Mouse (Mus musculus) embryonic fibroblast, embryonic 13.5 days (primary cell): Measurements from ENCODE around the gene Olfr170. TPM values are rescaled to one million over a fixed set of nuclear protein-coding genes. Genes with fewer than 3 reads are reported as not detected.
"Not testable (repeated sequence)": the region's sequence is repeated elsewhere in the genome, so short reads cannot be mapped to it uniquely, and the experiment has no call there.

Experiments used
- H3K27ac ChIP-seq: 2 replicates; pipeline ENCODE4 v1.5.1; 2012; ENCODE audit warnings: low read length, control low read depth, inconsistent platforms; ENCODE audit not compliant: insufficient read depth
- H3K4me1 ChIP-seq: 2 replicates; pipeline ENCODE4 v1.6.1; 2011; ENCODE audit warnings: low read length; ENCODE audit not compliant: control insufficient read depth, insufficient read depth
- H3K4me3 ChIP-seq: 2 replicates; pipeline ENCODE4 v1.5.1; 2011; ENCODE audit warnings: mild to moderate bottlenecking, control low read depth, low read length; ENCODE audit not compliant: insufficient read depth
- CTCF ChIP-seq: IDR thresholded peaks from 2 replicates; pipeline ENCODE4 v1.5.1; 2011; ENCODE audit warnings: mild to moderate bottlenecking, control low read depth, low read length, moderate library complexity, borderline replicate concordance; ENCODE audit not compliant: insufficient read depth
- POLR2A ChIP-seq: IDR thresholded peaks from 2 replicates; pipeline ENCODE4 v1.6.1; 2011; ENCODE audit warnings: low read depth, mild to moderate bottlenecking, control low read depth, low read length, moderate library complexity
- polyA plus RNA-seq: library from polyadenylated mRNA; stranded (reverse); fragments of >200 nt; gene quantifications from 2 replicates; pipeline ENCODE4 v1.2.4, GENCODE M21; 2011; ENCODE audit warnings: low read depth; ENCODE audit not compliant: missing spikeins, insufficient read length

Olfr170 gene
- not detected in 2 replicates for polyA plus RNA-seq

DNA sequence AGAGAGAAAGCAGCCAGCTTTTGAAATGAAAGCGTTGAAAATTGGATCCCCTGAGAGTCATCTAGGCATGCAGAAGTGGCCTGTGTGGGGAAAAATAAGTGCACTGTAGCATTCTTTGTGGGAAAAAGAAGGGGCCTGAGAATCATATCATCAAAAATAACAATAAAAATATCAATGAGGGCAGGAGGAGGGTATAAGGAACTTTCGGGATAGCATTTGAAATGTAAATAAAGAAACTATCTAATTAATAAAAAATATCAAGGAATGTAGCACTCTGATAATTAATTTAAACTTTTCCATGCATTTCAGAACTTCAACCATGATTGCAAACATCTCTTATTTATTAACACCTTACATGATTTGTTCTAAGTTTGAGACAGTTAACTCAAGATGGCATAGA is at the start of gene Olfr170:
Olfr170 (minus strand) TSS at position 101 of the 400 bp plus-strand sequence.
- not testable (repeated sequence) for H3K27ac ChIP-seq, H3K4me1 ChIP-seq, H3K4me3 ChIP-seq

DNA sequence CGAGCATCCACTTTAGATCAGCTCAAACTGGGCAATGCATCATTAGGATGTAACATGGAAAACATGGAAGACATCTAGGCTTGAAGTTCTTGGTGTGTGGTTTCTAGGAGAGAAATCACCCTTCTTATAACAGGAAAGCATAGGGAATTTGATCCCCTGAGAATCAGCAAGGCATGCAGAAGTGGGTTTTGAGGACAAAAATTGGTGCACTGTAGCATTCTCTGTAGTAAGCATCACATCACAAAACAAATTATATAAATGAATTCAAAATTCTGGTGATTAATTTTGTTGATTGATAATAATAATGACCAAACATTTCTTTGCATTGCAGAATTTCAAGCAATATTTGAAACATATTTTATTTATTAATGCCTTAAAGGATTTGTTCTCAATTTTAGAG is 18.1 kb upstream of the Olfr170 start, which contains the start of gene Olfr171:
Olfr171 (minus strand) TSS at position 101 of the 400 bp plus-strand sequence.
- no peak for TF ChIP-seq CTCF
- TF ChIP-seq POLR2A, result no peak
- Histone ChIP-seq H3K4me1 (no peaks in the 10 kb centered on the region), H3K4me3 (no peak within 1 kb of the TSS), H3K27ac (no peak within 1 kb of the TSS)

DNA sequence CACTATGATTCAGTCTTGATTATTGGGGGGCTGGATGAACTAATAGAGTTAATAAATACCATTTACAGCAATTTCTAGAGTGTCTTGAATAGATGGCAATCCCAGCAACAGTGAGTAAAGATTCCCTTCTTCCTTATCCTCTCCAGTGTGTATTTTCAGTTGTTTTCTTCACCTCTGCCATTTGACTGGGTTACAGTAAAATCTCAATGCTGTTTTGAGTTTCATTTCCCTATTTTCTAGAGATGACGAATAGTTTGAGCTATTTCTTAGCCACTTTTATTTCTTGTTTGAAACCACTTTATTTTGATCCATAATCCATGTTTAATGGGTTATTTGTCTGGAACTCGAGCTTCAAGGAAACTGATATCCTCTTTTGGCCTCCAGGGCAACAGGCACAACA is 8.5 kb downstream of the Olfr170 start:
- no peak for TF ChIP-seq POLR2A
- no peak for TF ChIP-seq CTCF

DNA sequence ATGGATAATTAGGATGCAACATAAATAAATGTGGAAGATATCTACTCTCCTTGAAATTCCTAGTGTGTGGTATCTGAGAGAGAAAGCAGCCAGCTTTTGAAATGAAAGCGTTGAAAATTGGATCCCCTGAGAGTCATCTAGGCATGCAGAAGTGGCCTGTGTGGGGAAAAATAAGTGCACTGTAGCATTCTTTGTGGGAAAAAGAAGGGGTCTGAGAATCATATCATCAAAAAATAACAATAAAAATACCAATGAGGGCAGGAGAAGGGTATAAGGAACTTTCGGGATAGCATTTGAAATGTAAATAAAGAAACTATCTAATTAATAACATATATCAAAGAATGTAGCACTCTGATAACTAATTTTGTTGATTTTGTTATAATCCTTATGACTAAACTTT is 40.0 kb downstream of the Olfr170 start, which contains the start of gene Olfr169:
Olfr169 (minus strand) TSS at position 101 of the 400 bp plus-strand sequence.
- not testable (repeated sequence) for H3K4me3 ChIP-seq, H3K27ac ChIP-seq, H3K4me1 ChIP-seq

More for the DNA sequence above, 8.5 kb downstream of the Olfr170 start:
- H3K4me1 ChIP-seq, result no peaks in the 10 kb centered on the region
- no peak overlapping the region for H3K27ac ChIP-seq
- no peak overlapping the region for H3K4me3 ChIP-seq

Other genes with a start within 250 kb of the Olfr170 start
- gene Olfr165, start 188.7 kb downstream of the Olfr170 start, polyA plus RNA-seq, result not detected in 2 replicates
- gene Olfr166, start 128.2 kb downstream of the Olfr170 start, polyA plus RNA-seq, result not detected in 2 replicates
- gene Olfr167, start 89.6 kb downstream of the Olfr170 start, polyA plus RNA-seq, result not detected in 2 replicates
- gene Olfr168, start 76.3 kb downstream of the Olfr170 start, polyA plus RNA-seq, result not detected in 2 replicates
- gene Olfr169, start 40.1 kb downstream of the Olfr170 start, polyA plus RNA-seq, result not detected in 2 replicates
- not detected in 2 replicates for gene Olfr171, start 18.0 kb upstream of the Olfr170 start, polyA plus RNA-seq
- gene Lamp3, start 94.5 kb upstream of the Olfr170 start, polyA plus RNA-seq, result not detected in 2 replicates
- 9.7 and 14.0 TPM in 2 replicates for gene B3gnt5, start 148.3 kb upstream of the Olfr170 start, polyA plus RNA-seq